Mouse (Mus musculus): ENCODE data around the gene Aaed1. TPM values are rescaled to one million over a fixed set of nuclear protein-coding genes. Genes with fewer than 3 reads are reported as not detected.

Aaed1 gene
- polyA plus RNA-seq, 1 experiment from 2014 or later, result 31.8 TPM

DNA sequence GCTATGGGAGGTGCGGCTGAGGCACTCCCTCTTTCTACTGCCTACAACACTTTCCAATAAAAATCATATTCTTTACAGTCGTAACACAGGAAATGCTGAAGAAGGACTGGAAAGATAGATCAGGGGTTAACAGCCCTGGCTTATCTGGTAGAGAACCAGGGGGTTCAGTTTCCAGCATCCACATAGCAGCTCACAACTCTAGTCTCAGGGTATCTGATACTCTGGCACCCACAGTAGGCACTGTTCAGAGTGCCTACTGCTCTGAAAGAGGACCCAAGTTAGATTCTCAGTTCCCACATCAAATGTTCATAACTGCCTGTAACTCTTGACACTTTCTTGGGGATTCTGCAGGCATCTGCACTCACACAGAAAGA lies 393 bp upstream of the Aaed1 start:
- no peak for DNase-seq (ENCODE audit: low spot score)
- Histone ChIP-seq H3K4me3 (ENCODE audit: low read depth, low read length) (peak overlapping the region; percentile 62), H3K27ac (replicated peaks; ENCODE audit: low read depth, low read length) (0 out of 2 replicates have a peak overlapping the region, but pooled peaks have one; percentile 10), H3K27me3 (replicated peaks; ENCODE audit: control insufficient read depth, insufficient read depth, low read length) (no peaks in the 10 kb centered on the region), H3K4me2 (ENCODE audit: low read depth, low read length) (peak overlapping the region; percentile 61), H3K9me3 (ENCODE audit: control insufficient read depth, low read length) (no peaks in the 10 kb centered on the region), H3K4me1 (ENCODE audit: control insufficient read depth, insufficient read depth, low read length) (no peaks in the 10 kb centered on the region), H3K9ac (ENCODE audit: low read depth, low read length) (peak overlapping the region; percentile 67), H3K36me3 (ENCODE audit: control insufficient read depth, insufficient read depth, low read length) (no peaks in the 10 kb centered on the region)
- 0% methylated on average over 2 of the region's 2 CpGs for WGBS
- peak; percentile 42; the same call in 1 of the 2 replicates for ATAC-seq (ENCODE audit: low read depth)

DNA sequence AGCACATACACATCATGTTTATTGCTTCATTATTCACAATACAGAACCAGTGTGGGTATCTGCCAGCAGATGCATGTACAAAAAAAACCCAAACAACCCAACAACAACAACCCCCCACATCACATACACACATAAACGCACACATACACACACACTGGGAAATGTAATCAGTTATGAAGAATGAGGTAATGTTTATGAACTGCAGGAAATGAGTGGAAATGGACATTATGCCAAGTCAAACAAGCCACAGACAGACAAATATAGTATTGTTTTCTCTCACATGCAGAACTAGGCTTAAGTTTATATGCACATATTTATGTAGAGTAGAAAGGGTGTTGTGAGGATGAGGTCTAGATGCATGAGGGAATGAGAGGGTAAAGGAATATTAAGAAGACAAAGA lies 1.2 kb downstream of the Aaed1 start:
- H3K27ac ChIP-seq (replicated peaks; ENCODE audit: low read depth, low read length), result peak overlapping the region; percentile 86
- no peaks in the 10 kb centered on the region for H3K9me3 ChIP-seq (ENCODE audit: control insufficient read depth, low read length)
- H3K4me1 ChIP-seq (ENCODE audit: control insufficient read depth, insufficient read depth, low read length), result no peaks in the 10 kb centered on the region
- ATAC-seq (ENCODE audit: low read depth) (no peak), DNase-seq (ENCODE audit: low spot score) (peak; percentile 31)
- H3K27me3 ChIP-seq (replicated peaks; ENCODE audit: control insufficient read depth, insufficient read depth, low read length), result no peaks in the 10 kb centered on the region
- peak overlapping the region; percentile 62 for H3K4me3 ChIP-seq (ENCODE audit: low read depth, low read length)
- peak overlapping the region; percentile 61 for H3K4me2 ChIP-seq (ENCODE audit: low read depth, low read length)
- H3K36me3 ChIP-seq (ENCODE audit: control insufficient read depth, insufficient read depth, low read length), result peaks cover 8% of the 10 kb centered on the region
- H3K9ac ChIP-seq (ENCODE audit: low read depth, low read length), result peak overlapping the region; percentile 67; the same call in 1 of the 2 replicates
- WGBS, result 60% methylated on average over 1 of the region's 1 CpGs

DNA sequence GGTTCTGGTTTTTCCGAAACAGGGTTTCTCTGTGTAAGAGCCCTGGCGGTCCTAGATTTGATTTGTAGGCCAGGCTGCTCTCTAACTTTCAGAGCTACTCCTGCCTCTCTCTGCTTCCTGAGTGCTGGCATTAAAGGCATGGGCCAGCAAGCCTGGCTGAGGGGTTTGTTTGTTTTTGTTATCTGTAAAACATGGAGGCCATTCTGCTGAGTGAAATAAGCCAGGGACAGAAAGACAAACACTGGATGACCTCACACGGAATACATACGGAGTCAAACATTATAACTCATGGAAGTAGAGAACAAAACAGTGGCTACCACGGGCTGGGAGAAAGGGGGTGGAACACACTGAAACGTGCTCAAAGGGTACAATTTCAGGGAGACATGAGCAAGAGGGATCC lies 1.9 kb downstream of the Aaed1 start:
- WGBS, result 71% methylated on average over 6 of the region's 6 CpGs
- Histone ChIP-seq H3K4me3 (ENCODE audit: low read depth, low read length) (no peak overlapping the region), H3K4me1 (ENCODE audit: control insufficient read depth, insufficient read depth, low read length) (no peaks in the 10 kb centered on the region), H3K27me3 (replicated peaks; ENCODE audit: control insufficient read depth, insufficient read depth, low read length) (no peaks in the 10 kb centered on the region), H3K27ac (replicated peaks; ENCODE audit: low read depth, low read length) (no peak overlapping the region), H3K4me2 (ENCODE audit: low read depth, low read length) (no peak overlapping the region), H3K9me3 (ENCODE audit: control insufficient read depth, low read length) (no peaks in the 10 kb centered on the region), H3K9ac (ENCODE audit: low read depth, low read length) (no peak overlapping the region), H3K36me3 (ENCODE audit: control insufficient read depth, insufficient read depth, low read length) (peaks cover 8% of the 10 kb centered on the region)
- ATAC-seq (ENCODE audit: low read depth), result no peak
- DNase-seq (ENCODE audit: low spot score), result no peak

DNA sequence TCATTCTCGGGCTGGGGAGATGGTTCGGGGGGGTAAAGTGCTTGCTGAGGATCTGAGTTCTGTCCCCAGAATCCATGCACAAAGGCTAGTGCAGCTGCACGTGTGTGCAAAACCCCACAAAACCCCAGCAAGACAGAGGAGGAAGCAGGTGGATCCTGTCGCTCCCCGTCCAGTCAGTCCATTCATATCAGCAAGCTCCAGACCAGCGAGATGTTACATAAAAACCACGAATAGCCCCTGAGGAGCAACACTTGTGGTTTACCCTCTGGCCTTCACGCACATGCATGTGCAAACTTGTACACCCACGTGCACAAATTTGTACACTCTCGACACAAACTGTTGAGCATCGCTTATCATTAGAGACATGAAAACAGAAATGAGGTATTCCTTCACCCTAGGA lies 2.7 kb downstream of the Aaed1 start:
- Histone ChIP-seq H3K4me1 (ENCODE audit: control insufficient read depth, insufficient read depth, low read length) (no peaks in the 10 kb centered on the region), H3K36me3 (ENCODE audit: control insufficient read depth, insufficient read depth, low read length) (peaks cover 8% of the 10 kb centered on the region), H3K27me3 (replicated peaks; ENCODE audit: control insufficient read depth, insufficient read depth, low read length) (no peaks in the 10 kb centered on the region), H3K9me3 (ENCODE audit: control insufficient read depth, low read length) (no peaks in the 10 kb centered on the region), H3K4me2 (ENCODE audit: low read depth, low read length) (no peak overlapping the region), H3K27ac (replicated peaks; ENCODE audit: low read depth, low read length) (no peak overlapping the region), H3K9ac (ENCODE audit: low read depth, low read length) (no peak overlapping the region), H3K4me3 (ENCODE audit: low read depth, low read length) (no peak overlapping the region)
- DNase-seq (ENCODE audit: low spot score), result no peak
- ATAC-seq (ENCODE audit: low read depth), result no peak
- 80% methylated on average over 11 of the region's 11 CpGs for WGBS

DNA sequence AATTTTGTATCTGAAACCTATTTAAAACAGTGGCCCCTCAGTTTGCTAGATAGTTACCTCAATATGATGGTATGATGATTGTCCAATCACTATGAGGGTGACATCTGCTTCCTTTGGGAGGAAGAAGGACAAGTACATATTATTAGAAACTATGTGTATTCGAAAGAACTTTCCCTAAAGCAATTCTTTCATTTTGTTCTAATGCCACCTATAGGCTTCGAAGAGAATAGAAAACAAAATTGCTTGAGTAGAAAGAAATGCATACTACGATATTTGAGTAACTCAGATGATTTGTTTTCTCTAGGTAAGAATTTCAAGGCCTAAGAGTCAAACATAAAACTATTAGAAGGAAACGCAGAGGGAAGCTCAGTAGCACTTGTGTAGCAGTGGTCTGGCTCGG lies 3.5 kb downstream of the Aaed1 start:
- no peak for ATAC-seq (ENCODE audit: low read depth)
- peaks cover 8% of the 10 kb centered on the region for H3K36me3 ChIP-seq (ENCODE audit: control insufficient read depth, insufficient read depth, low read length)
- no peak overlapping the region for H3K9ac ChIP-seq (ENCODE audit: low read depth, low read length)
- H3K27me3 ChIP-seq (replicated peaks; ENCODE audit: control insufficient read depth, insufficient read depth, low read length), result no peaks in the 10 kb centered on the region
- no peak for DNase-seq (ENCODE audit: low spot score)
- no peaks in the 10 kb centered on the region for H3K9me3 ChIP-seq (ENCODE audit: control insufficient read depth, low read length)
- H3K27ac ChIP-seq (replicated peaks; ENCODE audit: low read depth, low read length), result no peak overlapping the region
- no peak overlapping the region for H3K4me2 ChIP-seq (ENCODE audit: low read depth, low read length)
- no peak overlapping the region for H3K4me3 ChIP-seq (ENCODE audit: low read depth, low read length)
- no peaks in the 10 kb centered on the region for H3K4me1 ChIP-seq (ENCODE audit: control insufficient read depth, insufficient read depth, low read length)
- WGBS, result 54% methylated on average over 5 of the region's 5 CpGs

DNA sequence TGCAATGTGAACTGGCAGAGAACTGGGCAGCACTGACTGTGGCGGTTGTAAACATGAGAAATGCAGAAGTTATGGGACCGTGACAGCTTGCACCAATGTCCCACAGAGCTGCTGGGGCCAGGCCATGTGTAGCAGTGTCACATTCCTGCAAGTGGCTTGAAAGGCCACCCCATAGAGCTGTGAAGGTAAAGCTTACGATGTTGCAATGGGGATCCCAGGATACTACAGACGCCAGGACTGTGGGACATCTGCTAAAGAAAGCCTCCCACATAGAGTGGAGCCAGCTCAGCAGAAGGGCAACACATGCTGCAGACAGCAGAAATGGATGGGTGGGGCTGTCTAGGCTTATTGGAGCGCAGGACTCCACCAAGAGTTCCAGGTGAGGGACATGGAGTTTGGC lies 5.0 kb downstream of the Aaed1 start:
- Histone ChIP-seq H3K4me1 (ENCODE audit: control insufficient read depth, insufficient read depth, low read length) (no peaks in the 10 kb centered on the region), H3K9ac (ENCODE audit: low read depth, low read length) (no peak overlapping the region), H3K9me3 (ENCODE audit: control insufficient read depth, low read length) (no peaks in the 10 kb centered on the region), H3K4me2 (ENCODE audit: low read depth, low read length) (no peak overlapping the region), H3K27ac (replicated peaks; ENCODE audit: low read depth, low read length) (no peak overlapping the region), H3K36me3 (ENCODE audit: control insufficient read depth, insufficient read depth, low read length) (peaks cover 12% of the 10 kb centered on the region), H3K27me3 (replicated peaks; ENCODE audit: control insufficient read depth, insufficient read depth, low read length) (no peaks in the 10 kb centered on the region), H3K4me3 (ENCODE audit: low read depth, low read length) (no peak overlapping the region)
- ATAC-seq (ENCODE audit: low read depth) (no peak), DNase-seq (ENCODE audit: low spot score) (no peak)
- 80% methylated on average over 5 of the region's 5 CpGs for WGBS

DNA sequence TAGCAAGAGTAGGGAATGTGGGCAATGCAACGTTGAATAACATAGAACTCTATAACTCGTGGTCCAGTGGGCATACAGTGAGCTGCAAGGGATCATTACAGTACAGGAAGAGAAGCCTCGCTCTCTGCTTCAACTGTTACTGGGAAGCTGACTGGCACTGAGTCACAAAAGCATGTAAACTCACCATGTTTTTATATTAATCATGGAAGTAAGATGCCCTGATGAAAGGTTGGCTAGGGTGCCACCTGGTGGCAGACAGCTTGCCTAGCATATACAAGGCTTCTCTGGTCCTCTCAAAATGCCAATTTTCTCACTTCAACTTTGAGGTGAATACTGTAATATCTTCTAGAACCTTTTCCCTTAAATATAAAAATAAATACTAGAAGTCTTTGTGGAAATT lies 6.4 kb downstream of the Aaed1 start:
- Histone ChIP-seq H3K36me3 (ENCODE audit: control insufficient read depth, insufficient read depth, low read length) (peaks cover 12% of the 10 kb centered on the region), H3K27me3 (replicated peaks; ENCODE audit: control insufficient read depth, insufficient read depth, low read length) (no peaks in the 10 kb centered on the region), H3K9ac (ENCODE audit: low read depth, low read length) (no peak overlapping the region), H3K27ac (replicated peaks; ENCODE audit: low read depth, low read length) (no peak overlapping the region), H3K4me1 (ENCODE audit: control insufficient read depth, insufficient read depth, low read length) (no peaks in the 10 kb centered on the region), H3K9me3 (ENCODE audit: control insufficient read depth, low read length) (no peaks in the 10 kb centered on the region), H3K4me3 (ENCODE audit: low read depth, low read length) (no peak overlapping the region), H3K4me2 (ENCODE audit: low read depth, low read length) (no peak overlapping the region)
- DNase-seq (ENCODE audit: low spot score), result peak; percentile 84
- ATAC-seq (ENCODE audit: low read depth), result peak; percentile 64
- WGBS, result 71% methylated on average over 3 of the region's 3 CpGs

DNA sequence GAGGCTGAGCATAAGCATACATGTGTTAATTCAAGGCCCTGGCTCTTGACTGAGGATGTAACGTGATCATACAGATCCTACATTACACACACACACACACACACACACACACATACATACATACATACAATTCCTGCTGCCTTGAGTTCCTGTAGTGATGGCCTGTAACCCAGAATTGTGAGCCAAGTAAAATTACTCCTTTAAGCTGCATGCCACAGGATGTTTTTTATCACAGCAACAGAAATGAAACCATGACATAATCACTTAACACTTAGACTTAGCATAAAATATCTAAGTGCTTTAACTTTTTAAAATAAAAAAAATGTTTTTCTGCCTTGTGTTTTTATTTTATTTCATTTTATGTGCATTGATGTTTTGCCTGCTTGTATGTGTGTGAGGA lies 13.4 kb downstream of the Aaed1 start:
- no peaks in the 10 kb centered on the region for H3K9me3 ChIP-seq (ENCODE audit: control insufficient read depth, low read length)
- DNase-seq (ENCODE audit: low spot score) (no peak), ATAC-seq (ENCODE audit: low read depth) (no peak)
- no peaks in the 10 kb centered on the region for H3K4me1 ChIP-seq (ENCODE audit: control insufficient read depth, insufficient read depth, low read length)
- 71% methylated on average over 1 of the region's 1 CpGs for WGBS
- H3K9ac ChIP-seq (ENCODE audit: low read depth, low read length), result no peak overlapping the region
- no peak overlapping the region for H3K27ac ChIP-seq (replicated peaks; ENCODE audit: low read depth, low read length)
- no peak overlapping the region for H3K4me2 ChIP-seq (ENCODE audit: low read depth, low read length)
- no peak overlapping the region for H3K4me3 ChIP-seq (ENCODE audit: low read depth, low read length)
- no peaks in the 10 kb centered on the region for H3K27me3 ChIP-seq (replicated peaks; ENCODE audit: control insufficient read depth, insufficient read depth, low read length)
- 0 out of 2 replicates have a peak, but pooled peaks cover 12% of the 10 kb centered on the region for H3K36me3 ChIP-seq (ENCODE audit: control insufficient read depth, insufficient read depth, low read length)

DNA sequence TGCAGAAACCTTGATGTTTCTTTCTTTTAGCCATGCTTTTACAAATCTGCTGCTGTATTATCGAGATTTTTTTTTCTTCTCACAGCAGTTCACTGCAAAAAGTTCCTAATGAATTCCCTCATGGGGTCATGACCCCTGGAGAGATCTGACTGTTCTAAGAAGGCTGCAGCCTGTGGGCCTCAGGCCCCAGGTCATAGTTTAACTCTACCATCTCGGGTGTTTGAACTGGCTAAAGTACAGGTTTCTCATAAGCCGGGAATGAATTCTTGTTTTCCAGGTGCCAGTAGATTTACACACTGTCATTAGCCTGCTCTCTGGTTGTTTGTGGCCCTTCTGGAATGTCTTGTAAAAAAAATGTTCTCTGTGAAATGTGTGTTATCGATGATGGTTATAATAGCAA lies 25.7 kb downstream of the Aaed1 start:
- no peaks in the 10 kb centered on the region for H3K27me3 ChIP-seq (replicated peaks; ENCODE audit: control insufficient read depth, insufficient read depth, low read length)
- H3K9me3 ChIP-seq (ENCODE audit: control insufficient read depth, low read length), result no peaks in the 10 kb centered on the region
- H3K4me3 ChIP-seq (ENCODE audit: low read depth, low read length), result no peak overlapping the region
- H3K9ac ChIP-seq (ENCODE audit: low read depth, low read length), result no peak overlapping the region
- 38% methylated on average over 4 of the region's 4 CpGs for WGBS
- H3K4me1 ChIP-seq (ENCODE audit: control insufficient read depth, insufficient read depth, low read length), result no peaks in the 10 kb centered on the region
- 0 out of 2 replicates have a peak, but pooled peaks cover 6% of the 10 kb centered on the region for H3K36me3 ChIP-seq (ENCODE audit: control insufficient read depth, insufficient read depth, low read length)
- ATAC-seq (ENCODE audit: low read depth) (no peak), DNase-seq (ENCODE audit: low spot score) (no peak)
- H3K27ac ChIP-seq (replicated peaks; ENCODE audit: low read depth, low read length), result no peak overlapping the region
- no peak overlapping the region for H3K4me2 ChIP-seq (ENCODE audit: low read depth, low read length)

Measured in embryonic facial prominence, embryonic 14.5 days (tissue).